Comparison of ENCODE assay signal across 24 mouse cellular contexts in genomic region chr4:149933519-149934245, GRCm38 (mm10). TPM values are rescaled to one million over a fixed set of nuclear protein-coding genes. Genes with fewer than 3 reads are reported as not detected.
DNase-seq lines count a peak whose midpoint lies in the region; ATAC-seq and TF ChIP-seq lines count a peak whose summit lies in the region.
"Had no signal": no experiment of that assay in that cellular context is flagged by ENCODE, and none has a peak within 500 bp of the region (broad histone marks: within the 10 kb centered on the region; RNA-seq: fewer than 3 reads in every experiment).

No protein-coding gene starts in this region.

- intact Hi-C loops in heart, postnatal 14 days (cut with DNase I), result no loop called here

- H3K27ac ChIP-seq in intestine, embryonic 16.5 days (ENCODE audit: low read length), result peak overlapping the region; percentile 34
- peak overlapping the region; percentile 89 for H3K27ac ChIP-seq in small intestine, adult 2 months (ENCODE audit: insufficient read depth, low read depth, low read length)
- H3K27ac ChIP-seq: forebrain, embryonic 10.5 days; forebrain, embryonic 13.5 days; hindbrain, embryonic 13.5 days had no signal

- H3K4me2 ChIP-seq in intestine, embryonic 16.5 days (ENCODE audit: low read depth, low read length), result peak overlapping the region; percentile 4
- H3K4me2 ChIP-seq: forebrain, embryonic 13.5 days; heart, embryonic 11.5 days; hindbrain, embryonic 13.5 days had no signal

- no peak for TF ChIP-seq POLR2A in small intestine, adult 2 months (IDR thresholded peaks at IDR 0.05; ENCODE audit: low read depth, low read length)

- no peaks in the 10 kb centered on the region for H3K27me3 ChIP-seq in intestine, embryonic 16.5 days (replicated peaks; ENCODE audit: control insufficient read depth, insufficient read depth, low read length)
- H3K27me3 ChIP-seq in small intestine, adult 2 months (ENCODE audit: control insufficient read depth, insufficient read depth, low read length), result no peaks in the 10 kb centered on the region
- H3K27me3 ChIP-seq: forebrain, embryonic 13.5 days; hindbrain, embryonic 13.5 days; Patski had no signal

- peak; percentile 83 for ATAC-seq in intestine, embryonic 16.5 days
- ATAC-seq: forebrain, embryonic 13.5 days; forebrain, embryonic 16.5 days; hindbrain, embryonic 16.5 days; Patski had no signal

- WGBS in intestine, embryonic 16.5 days, result 71% methylated on average over 16 of the region's 16 CpGs
- 32% methylated on average over 16 of the region's 16 CpGs for WGBS in small intestine, adult 2 months

- peak; percentile 57 for DNase-seq in adrenal gland, adult 2 months
- no peak for DNase-seq in adrenal gland, adult 8-10 months
- DNase-seq in gastrocnemius, postnatal 10 days, result no peak
- DNase-seq in heart, postnatal 14 days, result no peak
- DNase-seq: adrenal gland, postnatal 36 days; B cell, adult 2 months; cerebellum, adult 18-20 months; cerebellum, adult 9-10 months; cerebellum, postnatal 14 days; gastrocnemius, postnatal 14 days; heart, adult 11 months; heart, postnatal 36 days; kidney, adult 11 months had no signal

- H3K4me1 ChIP-seq in intestine, embryonic 16.5 days (ENCODE audit: control insufficient read depth, insufficient read depth, low read length), result peaks cover 12% of the 10 kb centered on the region; the same call in 1 of the 2 replicates
- H3K4me1 ChIP-seq in small intestine, adult 2 months (ENCODE audit: control insufficient read depth, insufficient read depth, insufficient read length, low read length), result peaks cover 13% of the 10 kb centered on the region
- H3K4me1 ChIP-seq: forebrain, embryonic 13.5 days had no signal

- no peak overlapping the region for H3K9ac ChIP-seq in intestine, embryonic 16.5 days (ENCODE audit: low read depth, low read length)
- H3K9ac ChIP-seq: forebrain, embryonic 13.5 days; hindbrain, embryonic 13.5 days had no signal

- H3K36me3 ChIP-seq in intestine, embryonic 16.5 days (ENCODE audit: control insufficient read depth, insufficient read depth, low read length), result 0 out of 2 replicates have a peak, but pooled peaks cover 2% of the 10 kb centered on the region
- H3K36me3 ChIP-seq in small intestine, adult 2 months (ENCODE audit: control insufficient read depth, insufficient read depth, low read length), result no peaks in the 10 kb centered on the region
- H3K36me3 ChIP-seq: forebrain, embryonic 10.5 days; G1E; hindbrain, embryonic 10.5 days; hindbrain, embryonic 13.5 days had no signal

- TF ChIP-seq CTCF in small intestine, adult 2 months (IDR thresholded peaks at IDR 0.05; ENCODE audit: extremely low read depth, insufficient read length, insufficient replicate concordance, low read depth, low read length), result 0 out of 2 replicates have a peak, but pooled peaks have one; percentile 8

- H3K9me3 ChIP-seq in intestine, embryonic 16.5 days (ENCODE audit: control insufficient read depth, low read length), result 0 out of 2 replicates have a peak, but pooled peaks cover 3% of the 10 kb centered on the region
- H3K9me3 ChIP-seq: forebrain, embryonic 13.5 days; G1E; hindbrain, embryonic 13.5 days had no signal

- H3K4me3 ChIP-seq in intestine, embryonic 16.5 days (ENCODE audit: low read length), result no peak overlapping the region
- H3K4me3 ChIP-seq in small intestine, adult 2 months (ENCODE audit: low read depth, low read length), result no peak overlapping the region
- H3K4me3 ChIP-seq: forebrain, embryonic 10.5 days; forebrain, embryonic 13.5 days; hindbrain, embryonic 10.5 days; hindbrain, embryonic 13.5 days had no signal

RNA-seq across cellular contexts. Expression of gene Spsb1, which starts 21.2 kb away (rescaled TPM):
- 10 to 100 TPM; 22.2 to 29.5 TPM for total RNA-seq in adrenal gland, adult 2 months (2021)
- 26.3 and 26.9 TPM in 2 replicates for polyA plus RNA-seq in adrenal gland, adult 2 months (2012; rRNA removed)
- 10 to 100 TPM; 17.0 to 29.8 (median 23.9) TPM for total RNA-seq in adrenal gland, adult 8-10 months (2022)
- polyA plus RNA-seq in intestine, embryonic 16.5 days (2015; fragmentation: Nextera tagmentation; extraction: Ambion mirVana), result 17.0 and 20.6 TPM in 2 replicates
- 17.4 and 27.3 TPM in 2 replicates for polyA plus RNA-seq in small intestine, adult 2 months (2012; rRNA removed)
- 10 to 100 TPM; 18.9 to 21.1 TPM for total RNA-seq in gastrocnemius, postnatal 10 days (2021)
- total RNA-seq in heart, postnatal 14 days (2021), result 10 to 100 TPM; 44.8 to 49.3 TPM
- total RNA-seq: G1E had no signal
